Mouse (Mus musculus) adrenal gland, postnatal 0 days (tissue): ENCODE data around the gene Nkx6-1. TPM values are rescaled to one million over a fixed set of nuclear protein-coding genes. Genes with fewer than 3 reads are reported as not detected.

Source experiments
- polyA plus RNA-seq: library from polyadenylated mRNA; unstranded; fragments of >200 nt; fragmentation: Nextera tagmentation; extraction: Ambion mirVana; gene quantifications from 2 replicates; pipeline ENCODE4 v1.2.1, GENCODE M21; 2015

The Nkx6-1 gene
- polyA plus RNA-seq, result not detected in 2 replicates

GRCm38 (mm10) chr5:101664945-101665615 lies at the start of gene Nkx6-1:
Gene Nkx6-1, minus strand, starts transcription at chr5:101664996.

Other genes starting within 250 kb of the Nkx6-1 start
- 1.4 and 1.6 TPM in 2 replicates for gene Cds1, start 100.1 kb upstream of the Nkx6-1 start, polyA plus RNA-seq